Mouse (Mus musculus): ENCODE data around the gene Galk2. TPM values are rescaled to one million over a fixed set of nuclear protein-coding genes. Genes with fewer than 3 reads are reported as not detected.
A peak's percentile ranks its signal among the peaks of the same experiment; 100 is the strongest.

Gene Galk2
- polyA plus RNA-seq, 1 experiment from 2014 or later = 39.3 TPM

GRCm38 (mm10) chr2:125829924-125830323 lies 29.0 kb upstream of the Galk2 start:
- Histone ChIP-seq H3K4me3 (ENCODE audit: low read depth, low read length) (no peak overlapping the region), H3K9ac (no peak overlapping the region), H3K9me3 (ENCODE audit: low read depth, low read length) (no peaks in the 10 kb centered on the region), H3K36me3 (ENCODE audit: insufficient read depth) (peaks cover 61% of the 10 kb centered on the region), H3K27ac (ENCODE audit: low read depth) (no peak overlapping the region), H3K4me2 (no peak overlapping the region), H3K4me1 (ENCODE audit: insufficient read depth) (no peaks in the 10 kb centered on the region), H3K27me3 (ENCODE audit: insufficient read depth, low read length) (no peaks in the 10 kb centered on the region)
- DNase-seq (no peak), ATAC-seq (ENCODE audit: insufficient read depth) (no peak)
- 89% methylated on average over 2 of the region's 2 CpGs for WGBS
- no peak for TF ChIP-seq CTCF (IDR thresholded peaks at IDR 0.05; ENCODE audit: low read depth)

GRCm38 (mm10) chr2:125838091-125838490 lies 20.8 kb upstream of the Galk2 start:
- Histone ChIP-seq H3K9me3 (ENCODE audit: low read depth, low read length) (no peaks in the 10 kb centered on the region), H3K27ac (ENCODE audit: low read depth) (no peak overlapping the region), H3K4me1 (ENCODE audit: insufficient read depth) (no peaks in the 10 kb centered on the region), H3K27me3 (ENCODE audit: insufficient read depth, low read length) (no peaks in the 10 kb centered on the region), H3K9ac (no peak overlapping the region), H3K4me2 (no peak overlapping the region), H3K36me3 (ENCODE audit: insufficient read depth) (peaks cover 77% of the 10 kb centered on the region), H3K4me3 (ENCODE audit: low read depth, low read length) (no peak overlapping the region)
- DNase-seq (no peak), ATAC-seq (ENCODE audit: insufficient read depth) (no peak)
- WGBS = 94% methylated on average over 7 of the region's 7 CpGs
- TF ChIP-seq CTCF (IDR thresholded peaks at IDR 0.05; ENCODE audit: low read depth) = no peak

- no peaks in the 10 kb centered on the region for H3K27me3 ChIP-seq (ENCODE audit: insufficient read depth, low read length)
- no peak overlapping the region for H3K9ac ChIP-seq
- H3K4me1 ChIP-seq (ENCODE audit: insufficient read depth) = no peaks in the 10 kb centered on the region
- no peak overlapping the region for H3K4me2 ChIP-seq
- peaks cover 76% of the 10 kb centered on the region for H3K36me3 ChIP-seq (ENCODE audit: insufficient read depth)
- ATAC-seq (ENCODE audit: insufficient read depth) (no peak), DNase-seq (no peak)
- WGBS = 70% methylated on average over 2 of the region's 2 CpGs
- H3K4me3 ChIP-seq (ENCODE audit: low read depth, low read length) = no peak overlapping the region
- H3K27ac ChIP-seq (ENCODE audit: low read depth) = no peak overlapping the region
- no peak for TF ChIP-seq CTCF (IDR thresholded peaks at IDR 0.05; ENCODE audit: low read depth)
- no peaks in the 10 kb centered on the region for H3K9me3 ChIP-seq (ENCODE audit: low read depth, low read length)
These were observed 20.1 kb upstream of the Galk2 start for GRCm38 (mm10) chr2:125838708-125839284.

- Histone ChIP-seq H3K27me3 (ENCODE audit: insufficient read depth, low read length) (no peaks in the 10 kb centered on the region), H3K27ac (ENCODE audit: low read depth) (no peak overlapping the region), H3K4me2 (no peak overlapping the region), H3K9ac (no peak overlapping the region), H3K4me3 (ENCODE audit: low read depth, low read length) (no peak overlapping the region), H3K36me3 (ENCODE audit: insufficient read depth) (peaks cover 20% of the 10 kb centered on the region), H3K9me3 (ENCODE audit: low read depth, low read length) (no peaks in the 10 kb centered on the region), H3K4me1 (ENCODE audit: insufficient read depth) (no peaks in the 10 kb centered on the region)
- DNase-seq (no peak), ATAC-seq (ENCODE audit: insufficient read depth) (no peak)
- no peak for TF ChIP-seq CTCF (IDR thresholded peaks at IDR 0.05; ENCODE audit: low read depth)
- WGBS = 75% methylated on average over 2 of the region's 2 CpGs
These were observed 7.7 kb upstream of the Galk2 start for GRCm38 (mm10) chr2:125851237-125851636.

GRCm38 (mm10) chr2:125857707-125858106 lies 1.2 kb upstream of the Galk2 start:
- Histone ChIP-seq H3K4me3 (ENCODE audit: low read depth, low read length) (peak overlapping the region; percentile 100), H3K4me1 (ENCODE audit: insufficient read depth) (peaks cover 2% of the 10 kb centered on the region; the same call in 1 of the 2 replicates), H3K27me3 (ENCODE audit: insufficient read depth, low read length) (no peaks in the 10 kb centered on the region), H3K4me2 (peak overlapping the region; percentile 65), H3K36me3 (ENCODE audit: insufficient read depth) (no peaks in the 10 kb centered on the region), H3K9me3 (ENCODE audit: low read depth, low read length) (no peaks in the 10 kb centered on the region), H3K27ac (ENCODE audit: low read depth) (no peak overlapping the region), H3K9ac (peak overlapping the region; percentile 97)
- ATAC-seq (ENCODE audit: insufficient read depth) = no peak
- 39% methylated on average over 3 of the region's 3 CpGs for WGBS
- peak; percentile 25; the same call in 1 of the 2 replicates for TF ChIP-seq CTCF (IDR thresholded peaks at IDR 0.05; ENCODE audit: low read depth)
- DNase-seq = no peak

GRCm38 (mm10) chr2:125863799-125864198 lies 4.9 kb downstream of the Galk2 start:
- H3K9ac ChIP-seq = no peak overlapping the region
- no peak overlapping the region for H3K4me2 ChIP-seq
- no peaks in the 10 kb centered on the region for H3K9me3 ChIP-seq (ENCODE audit: low read depth, low read length)
- ATAC-seq (ENCODE audit: insufficient read depth) (no peak), DNase-seq (no peak)
- no peaks in the 10 kb centered on the region for H3K27me3 ChIP-seq (ENCODE audit: insufficient read depth, low read length)
- H3K4me3 ChIP-seq (ENCODE audit: low read depth, low read length) = no peak overlapping the region
- H3K4me1 ChIP-seq (ENCODE audit: insufficient read depth) = no peaks in the 10 kb centered on the region
- no peaks in the 10 kb centered on the region for H3K36me3 ChIP-seq (ENCODE audit: insufficient read depth)
- no peak for TF ChIP-seq CTCF (IDR thresholded peaks at IDR 0.05; ENCODE audit: low read depth)
- WGBS = 79% methylated on average over 3 of the region's 3 CpGs
- H3K27ac ChIP-seq (ENCODE audit: low read depth) = no peak overlapping the region

- Histone ChIP-seq H3K4me1 (ENCODE audit: insufficient read depth) (no peaks in the 10 kb centered on the region), H3K4me2 (no peak overlapping the region), H3K9ac (no peak overlapping the region), H3K9me3 (ENCODE audit: low read depth, low read length) (no peaks in the 10 kb centered on the region), H3K27me3 (ENCODE audit: insufficient read depth, low read length) (no peaks in the 10 kb centered on the region), H3K36me3 (ENCODE audit: insufficient read depth) (peaks cover 3% of the 10 kb centered on the region; the same call in 1 of the 2 replicates), H3K4me3 (ENCODE audit: low read depth, low read length) (no peak overlapping the region), H3K27ac (ENCODE audit: low read depth) (no peak overlapping the region)
- ATAC-seq (ENCODE audit: insufficient read depth) (no peak), DNase-seq (no peak)
- TF ChIP-seq CTCF (IDR thresholded peaks at IDR 0.05; ENCODE audit: low read depth) = no peak
- WGBS = 64% methylated on average over 1 of the region's 1 CpGs
These were observed 5.6 kb downstream of the Galk2 start for GRCm38 (mm10) chr2:125864551-125864950.

All from lung, embryonic 14.5 days (tissue).